Mouse (Mus musculus): Measurements from ENCODE around the gene Gadd45gip1.
"Not testable (repeated sequence)": the region's sequence is repeated elsewhere in the genome, so short reads cannot be mapped to it uniquely, and the experiment has no call there.

The Gadd45gip1 gene

DNA sequence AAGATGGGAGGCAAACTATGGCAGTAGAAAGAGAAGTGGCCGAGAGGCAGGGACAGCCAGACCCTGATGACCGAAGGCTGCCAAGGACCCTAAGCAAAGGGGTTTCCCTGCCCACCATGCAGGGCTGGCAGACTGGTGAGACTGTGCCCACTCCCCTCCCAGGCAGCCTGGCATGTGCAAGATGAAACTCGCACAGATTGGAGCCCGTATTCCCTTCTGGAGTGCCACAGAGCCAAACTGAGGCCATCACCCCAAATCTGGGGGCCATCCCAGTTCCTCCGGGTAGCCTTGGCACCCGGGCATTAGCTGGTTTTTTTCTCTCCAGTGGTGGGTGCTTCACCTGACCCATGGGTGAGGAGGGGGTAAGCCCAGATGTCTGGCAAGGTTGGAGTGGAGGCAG lies 33.4 kb upstream of the Gadd45gip1 start:
- no peak for DNase-seq

DNA sequence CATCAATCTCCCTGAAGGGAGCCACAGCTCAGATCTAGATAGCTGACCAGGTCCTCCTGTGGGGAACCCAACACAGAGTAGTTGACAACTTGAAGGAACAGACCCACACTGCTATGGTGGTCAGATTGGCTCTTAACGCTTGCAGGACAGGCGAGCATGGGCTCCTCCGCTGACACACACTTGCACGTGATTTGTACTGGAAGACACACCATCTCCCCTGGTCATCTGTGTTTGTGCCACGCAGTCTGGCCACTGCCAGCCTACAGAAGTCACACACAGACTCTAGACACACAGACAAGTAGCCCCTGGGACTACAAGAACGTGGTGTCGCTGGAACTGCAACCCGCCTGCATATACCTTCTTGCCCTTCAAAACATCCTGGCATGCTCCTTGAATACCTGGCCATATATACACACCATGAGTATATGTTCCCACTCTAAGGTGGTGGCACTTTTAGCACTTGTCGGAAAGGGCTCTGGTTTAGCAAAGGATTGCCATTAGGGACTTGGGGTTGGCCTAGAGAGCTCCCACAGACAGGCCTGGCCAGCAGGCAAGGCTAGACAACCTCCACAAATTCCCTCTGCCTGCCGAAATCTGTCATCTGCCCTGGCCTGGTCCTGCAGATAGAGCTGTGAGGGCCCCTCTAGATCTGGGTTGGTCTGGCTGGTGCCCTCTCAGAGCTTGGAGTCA lies 32.7 kb upstream of the Gadd45gip1 start:
- DNase-seq: no peak

DNA sequence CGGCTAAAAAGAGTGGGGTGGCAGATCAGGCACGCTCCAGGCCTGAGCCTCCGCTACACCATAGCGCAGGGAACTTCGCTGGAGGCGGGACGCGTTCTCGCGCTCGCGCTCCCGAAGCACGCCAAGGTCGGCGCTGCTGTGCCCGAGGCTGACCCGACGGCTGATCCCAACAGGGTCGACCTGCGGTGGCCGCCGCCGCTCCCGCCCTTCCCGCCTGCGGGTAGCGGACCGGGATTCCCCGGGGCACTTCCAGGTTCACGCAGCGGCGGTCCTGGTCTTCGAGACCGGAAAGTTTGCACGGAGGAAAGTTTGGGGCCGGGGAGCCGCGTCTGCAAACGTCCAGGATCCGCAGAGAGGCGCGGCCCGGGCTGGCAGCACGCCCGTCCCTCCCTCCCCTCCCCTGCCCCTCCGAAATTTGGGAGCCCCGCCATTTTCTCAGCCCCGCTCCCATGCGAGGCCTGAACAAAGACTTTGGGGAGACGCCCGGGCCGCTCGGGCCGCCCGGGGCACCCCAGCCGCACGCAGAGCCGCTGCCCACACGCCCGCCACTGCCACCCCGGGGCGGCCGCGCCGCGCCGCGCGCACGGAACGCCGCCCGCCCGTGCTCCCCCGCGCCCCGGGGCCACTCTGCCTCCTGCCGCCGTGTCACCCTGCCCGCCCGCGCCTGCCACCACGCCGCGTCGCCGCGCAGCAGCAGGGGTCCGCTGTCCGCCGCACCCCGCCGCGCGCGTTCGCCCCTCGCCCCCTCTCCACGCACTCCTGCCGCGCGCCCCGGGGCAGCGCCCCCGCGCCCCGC lies 32.0 kb upstream of the Gadd45gip1 start:
- peak; percentile 61 for DNase-seq

DNA sequence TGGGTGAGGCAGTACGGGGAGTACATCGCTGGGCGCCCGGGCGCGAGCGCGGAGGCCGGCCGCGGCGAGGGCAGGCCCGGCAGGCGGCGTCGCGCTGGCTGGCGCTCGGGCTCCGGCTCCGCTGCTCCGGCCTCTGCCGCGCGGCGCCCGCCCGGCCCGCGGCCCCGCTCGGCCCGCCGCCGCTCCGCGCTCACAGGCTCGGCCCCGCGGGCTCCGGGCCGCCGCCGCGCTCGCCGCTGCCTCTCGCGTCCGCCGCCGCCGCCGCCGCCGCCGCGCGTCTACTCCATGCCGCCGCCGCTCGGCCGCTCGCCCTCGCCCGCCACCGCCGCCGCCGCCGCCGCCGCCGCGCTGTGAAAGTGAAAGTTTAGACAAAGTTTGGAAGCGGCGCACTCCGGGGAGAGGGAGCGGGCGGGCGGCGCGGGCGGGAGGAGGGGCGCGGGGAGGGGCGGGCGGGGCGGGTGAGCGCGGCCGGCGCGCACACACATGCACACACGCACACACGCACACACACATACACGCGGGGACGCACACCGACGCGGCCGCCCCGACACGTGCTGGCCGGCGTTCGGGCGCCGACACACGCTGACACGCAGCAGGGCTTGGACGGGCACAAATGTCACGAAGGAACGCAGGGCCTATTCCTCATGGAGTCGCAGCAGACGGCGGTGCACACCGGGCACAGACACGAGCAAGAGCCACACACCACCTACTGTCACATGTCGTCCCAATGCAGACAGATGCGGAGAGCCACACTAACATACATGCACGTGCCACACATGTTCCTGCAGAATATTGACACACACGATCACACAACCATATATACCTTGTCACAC lies 31.1 kb upstream of the Gadd45gip1 start, which contains the start of gene Nfix:
TSS of gene Nfix (minus strand) at position 346 of the 833 bp plus-strand sequence.
- peak; percentile 87 for DNase-seq

- DNase-seq: no peak
These were observed 25.3 kb upstream of the Gadd45gip1 start for GRCm38 (mm10) chr8:84806031-84806430.

GRCm38 (mm10) chr8:84809109-84809940 lies 22.0 kb upstream of the Gadd45gip1 start:
- DNase-seq: no peak

DNA sequence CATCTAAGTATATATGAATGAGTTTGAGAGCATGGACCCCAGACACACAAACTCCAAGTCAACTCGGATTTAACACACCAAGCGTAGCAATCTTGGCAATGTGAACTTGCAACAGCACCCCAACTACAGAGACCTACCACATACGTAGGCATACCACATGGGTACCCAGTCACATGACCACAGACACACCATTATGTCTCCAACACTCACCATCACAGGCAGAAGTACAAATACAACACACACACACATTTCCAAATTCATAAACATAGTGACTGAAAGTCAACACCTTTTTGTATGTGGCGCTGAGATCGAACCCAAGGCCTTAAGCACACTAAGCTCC lies 21.4 kb upstream of the Gadd45gip1 start:
- DNase-seq: no peak

- DNase-seq: peak; percentile 96
These were observed 20.4 kb upstream of the Gadd45gip1 start for GRCm38 (mm10) chr8:84810896-84811295.

DNA sequence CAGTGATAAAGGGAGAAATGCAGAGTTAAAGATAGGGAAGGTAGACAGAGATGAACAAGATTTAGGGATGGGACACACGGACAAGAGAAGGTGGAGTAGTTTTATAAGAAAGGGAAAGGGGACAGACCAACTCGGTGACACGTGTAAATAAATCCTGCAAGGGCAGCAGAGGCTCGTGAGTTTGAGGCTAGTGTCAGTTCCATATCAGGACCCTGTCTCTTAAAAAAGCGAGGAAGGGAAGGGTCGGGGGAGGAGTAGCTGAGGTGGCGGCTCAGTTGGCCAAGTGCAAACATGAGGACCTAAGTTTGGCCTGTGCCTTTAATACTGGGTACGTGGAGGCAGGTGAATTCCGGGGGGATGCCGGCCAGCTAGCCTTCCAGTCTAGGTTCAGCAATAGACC lies 20.0 kb upstream of the Gadd45gip1 start:
- DNase-seq: no peak

- DNase-seq: peak; percentile 90
These were observed 18.3 kb upstream of the Gadd45gip1 start for GRCm38 (mm10) chr8:84813059-84813458.

DNA sequence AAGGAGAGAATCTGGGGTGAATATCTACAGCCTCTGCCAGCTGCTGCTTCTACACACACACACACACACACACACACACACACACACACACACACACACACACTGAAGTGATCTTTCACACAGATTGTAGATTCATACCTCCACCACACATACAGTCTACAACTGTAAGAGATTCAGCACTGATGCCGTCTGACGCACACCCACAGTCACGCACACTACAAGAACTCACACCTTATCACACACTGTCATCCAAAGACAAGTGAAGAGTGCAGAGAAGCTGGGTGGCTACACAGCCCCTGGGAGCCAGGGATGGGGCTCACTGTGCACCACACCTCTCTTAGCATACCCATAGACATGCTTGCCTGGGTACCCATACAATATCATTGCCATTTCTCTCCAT lies 17.5 kb upstream of the Gadd45gip1 start:
- DNase-seq: no peak

DNA sequence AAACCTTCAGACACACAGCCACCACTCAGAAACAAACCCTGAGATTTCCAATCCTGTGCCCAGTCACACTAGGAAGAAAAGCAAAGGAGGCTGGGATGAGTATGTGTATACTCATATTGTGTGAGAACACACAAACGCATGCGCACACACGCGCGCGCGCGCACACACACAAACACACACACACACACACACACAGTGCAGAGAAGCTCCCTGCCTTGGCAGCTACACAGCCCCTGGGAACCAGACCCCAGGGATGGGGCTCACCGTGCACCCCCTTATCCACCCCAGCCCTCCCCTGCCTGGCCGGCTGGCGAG lies 17.1 kb upstream of the Gadd45gip1 start:
- DNase-seq: no peak

DNA sequence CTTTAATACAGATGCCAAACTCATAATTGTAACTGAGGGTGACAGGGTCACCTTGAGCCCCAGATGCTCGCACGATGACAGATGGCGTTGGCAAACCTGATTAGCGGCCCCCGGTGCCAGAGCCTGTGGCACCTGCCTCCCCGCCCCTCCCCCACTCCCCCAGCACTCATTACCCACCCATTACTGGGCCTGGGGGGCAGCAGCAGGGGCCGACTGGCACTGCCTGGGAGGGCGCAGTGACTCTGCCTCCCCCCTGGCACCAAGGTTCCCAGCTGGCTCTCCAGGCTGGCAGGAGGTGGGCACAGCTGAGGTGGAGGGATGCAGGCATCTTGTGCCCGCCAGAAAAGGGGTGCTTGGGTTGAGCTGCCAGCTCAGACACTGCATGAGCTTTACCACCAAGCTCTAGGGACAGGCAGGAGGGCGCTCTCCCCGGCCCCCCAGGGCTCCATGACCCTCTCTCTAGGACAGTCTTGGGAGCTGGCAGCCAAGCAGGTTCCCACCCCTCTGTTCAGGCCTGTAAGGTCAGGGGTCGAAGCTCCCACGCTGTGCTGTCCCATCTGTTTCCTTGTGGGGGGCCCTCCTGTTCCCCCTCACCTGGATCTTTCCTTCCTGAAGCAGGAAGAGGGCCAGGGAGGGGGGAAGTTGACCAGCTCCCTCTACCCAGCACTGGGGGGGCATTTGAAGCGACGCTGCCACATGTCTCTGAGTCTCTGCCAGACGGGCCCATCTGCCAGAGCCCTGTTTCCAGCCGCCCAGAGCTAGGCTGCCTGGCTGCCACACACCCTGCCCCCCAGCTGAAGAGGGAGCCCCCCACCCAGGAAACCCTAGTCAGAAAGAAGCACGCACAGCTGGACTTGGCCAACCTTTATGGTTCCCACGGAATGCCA lies 16.5 kb upstream of the Gadd45gip1 start:
- DNase-seq: no peak

DNA sequence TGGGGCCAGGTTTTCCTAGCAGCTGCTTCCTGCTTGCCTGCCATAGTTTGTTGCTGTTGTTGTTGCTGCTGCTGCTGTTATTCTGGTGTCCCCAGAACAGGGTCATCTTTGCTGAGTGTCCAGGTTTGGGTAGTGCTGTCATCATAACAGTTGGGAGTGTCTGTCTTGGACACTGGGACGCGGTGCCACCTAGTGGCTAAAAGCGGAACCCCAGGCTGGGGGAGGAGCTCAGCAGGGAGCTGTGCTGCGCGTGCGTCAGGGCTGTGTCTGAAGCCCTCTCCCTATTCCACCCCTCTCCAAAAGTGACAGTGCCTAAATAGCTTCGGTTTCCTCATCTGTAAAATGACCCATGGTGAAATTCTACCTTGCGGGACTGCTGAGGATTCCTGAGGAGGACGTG lies 15.8 kb upstream of the Gadd45gip1 start:
- peak; percentile 97 for DNase-seq

GRCm38 (mm10) chr8:84816117-84816516 lies 15.2 kb upstream of the Gadd45gip1 start:
- no peak for DNase-seq

DNA sequence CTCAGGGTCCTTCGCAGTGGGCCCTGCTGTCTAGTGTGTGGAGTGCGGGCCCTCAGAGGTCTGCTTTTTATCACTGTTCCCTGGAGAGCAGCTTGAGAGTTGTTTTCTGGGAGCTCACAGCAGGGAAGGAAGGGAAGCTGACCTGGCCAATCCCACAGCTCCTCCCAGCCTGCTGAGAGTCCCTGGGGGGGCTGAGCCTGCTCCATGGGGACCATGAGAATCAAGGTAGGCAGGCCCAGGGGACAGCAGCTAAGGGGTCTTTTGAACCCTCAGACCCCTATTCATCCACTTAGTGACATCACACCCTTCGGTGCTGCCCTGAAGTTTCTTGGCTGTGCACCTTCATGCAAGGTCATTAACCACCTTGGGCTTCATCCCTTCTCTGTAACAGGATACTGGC lies 8.6 kb upstream of the Gadd45gip1 start, which contains the start of gene Dand5:
TSS of gene Dand5 (minus strand) at position 101 of the 400 bp plus-strand sequence.
- no peak for DNase-seq

DNA sequence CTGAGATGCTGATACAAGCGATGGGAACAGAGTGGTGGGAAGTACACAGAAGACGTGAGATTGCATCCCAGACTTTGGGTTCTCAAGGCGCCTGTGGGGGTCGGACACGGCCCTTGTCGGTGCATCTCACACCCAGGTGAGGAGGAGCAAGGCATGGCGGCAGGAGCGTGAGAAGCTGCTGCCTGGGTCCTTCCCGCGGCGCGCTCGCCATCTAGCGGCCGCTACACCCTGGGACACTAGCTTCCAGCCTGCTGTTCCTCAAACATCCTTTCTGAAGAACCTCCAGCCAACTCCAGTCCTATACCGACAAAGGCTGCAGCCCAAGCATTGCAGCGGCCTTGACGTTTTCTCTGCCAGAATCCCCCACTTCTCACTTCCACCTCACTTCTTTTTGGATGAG lies 7.7 kb upstream of the Gadd45gip1 start:
- peak; percentile 67 for DNase-seq

- DNase-seq: peak; percentile 40
These were observed 5.7 kb upstream of the Gadd45gip1 start for GRCm38 (mm10) chr8:84825636-84826035.

DNA sequence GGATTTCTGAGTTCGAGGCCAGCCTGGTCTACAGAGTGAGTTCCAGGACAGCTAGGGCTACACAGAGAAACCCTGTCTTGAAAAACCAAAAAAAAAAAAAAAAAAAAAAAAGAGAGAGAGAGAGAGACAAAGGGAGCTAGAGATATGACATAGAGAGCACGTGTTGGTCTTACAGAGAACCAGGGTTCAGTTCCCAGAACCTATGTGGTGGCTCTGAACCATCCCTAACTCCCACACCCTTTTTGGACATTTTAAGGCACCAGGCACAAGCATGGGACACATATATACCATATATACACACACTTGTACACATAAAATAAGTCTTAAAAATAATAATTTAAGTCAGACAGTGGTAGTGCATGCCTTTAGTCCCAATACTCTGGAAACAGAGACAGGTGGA lies 4.8 kb upstream of the Gadd45gip1 start:
- not testable (repeated sequence) for DNase-seq

DNA sequence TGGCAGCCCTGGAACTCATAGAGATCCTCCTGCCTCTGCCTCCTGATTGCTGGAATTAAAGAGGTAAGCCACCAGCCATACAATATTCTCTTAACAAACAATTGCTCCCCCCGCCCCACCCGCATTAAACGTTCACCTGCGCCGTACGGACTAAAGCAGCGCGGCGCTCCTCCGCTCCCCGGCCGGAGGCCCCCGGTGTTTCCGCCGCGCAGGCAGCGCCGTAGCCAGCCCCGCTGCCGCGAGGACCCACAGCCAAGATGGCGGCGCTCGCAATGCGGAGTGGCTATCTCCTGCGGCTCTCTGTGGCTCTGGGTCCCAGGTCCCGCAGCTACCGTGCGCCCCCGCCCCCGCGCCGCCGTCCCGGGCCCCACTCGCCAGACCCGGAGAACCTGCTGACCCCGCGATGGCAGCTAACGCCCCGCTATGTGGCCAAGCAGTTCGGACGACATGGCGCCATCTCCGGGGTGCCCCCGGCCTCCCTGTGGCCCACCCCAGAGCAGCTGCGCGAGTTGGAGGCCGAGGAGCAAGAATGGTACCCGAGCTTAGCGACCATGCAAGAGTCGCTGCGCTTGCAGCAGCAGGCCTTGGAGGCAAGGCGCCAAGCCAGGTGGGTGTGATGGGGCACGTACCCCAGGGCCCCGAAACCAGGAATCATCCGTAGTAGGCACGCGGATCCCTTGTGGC lies 854 bp downstream of the Gadd45gip1 start:
- peak; percentile 81 for DNase-seq

Data from lung, postnatal 36 days (tissue).